Mouse (Mus musculus) intestine, embryonic 14.5 days (tissue): ENCODE measurements around the gene Inpp5e. TPM values are rescaled to one million over a fixed set of nuclear protein-coding genes. Genes with fewer than 3 reads are reported as not detected.

ENCODE experiments used
- ATAC-seq: fragments of 200-750 bp; cut with Nextera tagmentation; replicated peaks from 2 replicates; pipeline ENCODE4 v1.8.0; 2017; ENCODE audit warnings: low read depth, moderate number of reproducible peaks, moderate TSS enrichment, moderate library complexity; ENCODE audit not compliant: low FRiP score, low TSS enrichment
- DNase-seq: peaks from one replicate; pipeline ENCODE4 v3.0.0-alpha.2; 2018; ENCODE audit warnings: low spot score
- H3K27ac ChIP-seq: fragments of 300-500 bp; sonication (generic); 2 replicates; pipeline ENCODE4 v1.5.1; 2014; ENCODE audit warnings: low read depth, mild to moderate bottlenecking, control low read depth
- H3K27me3 ChIP-seq: fragments of 300-500 bp; sonication (generic); replicated peaks from 2 replicates; pipeline ENCODE4 v1.6.1; 2014; ENCODE audit warnings: low read length, control low read depth; ENCODE audit not compliant: control insufficient read depth, insufficient read depth
- H3K36me3 ChIP-seq: fragments of 300-500 bp; sonication (generic); 2 replicates; pipeline ENCODE4 v1.6.1; 2014; ENCODE audit warnings: low read length, control low read depth; ENCODE audit not compliant: control insufficient read depth, insufficient read depth
- H3K4me1 ChIP-seq: fragments of 300-500 bp; sonication (generic); replicated peaks from 2 replicates; pipeline ENCODE4 v1.6.1; 2014; ENCODE audit warnings: low read length, control low read depth, mixed read lengths; ENCODE audit not compliant: control insufficient read depth, insufficient read depth
- H3K4me2 ChIP-seq: fragments of 300-500 bp; sonication (generic); 2 replicates; pipeline ENCODE4 v1.6.1; 2014; ENCODE audit warnings: low read length
- H3K4me3 ChIP-seq: fragments of 300-500 bp; sonication (generic); 2 replicates; pipeline ENCODE4 v1.5.1; 2014; ENCODE audit warnings: low read depth, low read length, control low read depth, mixed read lengths
- H3K9ac ChIP-seq: fragments of 300-500 bp; sonication (generic); 2 replicates; pipeline ENCODE4 v1.6.1; 2014; ENCODE audit warnings: mild to moderate bottlenecking, low read length
- H3K9me3 ChIP-seq: fragments of 300-500 bp; sonication (generic); 2 replicates; pipeline ENCODE4 v1.6.1; 2016; ENCODE audit warnings: low read length, control low read depth; ENCODE audit not compliant: control insufficient read depth
- WGBS: fragments of 180-500 bp; shearing (Covaris S2); extraction: QIAGEN DNeasy Blood & Tissue Kit; methylation state at CpG from one replicate; pipeline ENCODE4 v1.1.7; 2014; 5-methylcytosine and 5-hydroxymethylcytosine counted together
- polyA plus RNA-seq: library from polyadenylated mRNA; unstranded; fragments of >200 nt; fragmentation: Nextera tagmentation; extraction: Ambion mirVana; gene quantifications from 2 replicates; pipeline ENCODE4 v1.2.1, GENCODE M21; 2014

Inpp5e gene
- polyA plus RNA-seq, 1 experiment from 2014 or later = 18.4 TPM

- H3K4me2 ChIP-seq = no peak overlapping the region
- H3K9ac ChIP-seq = no peak overlapping the region
- H3K36me3 ChIP-seq = peaks cover 46% of the 10 kb centered on the region
- no peaks in the 10 kb centered on the region for H3K27me3 ChIP-seq
- H3K4me3 ChIP-seq = no peak overlapping the region
- 79% methylated on average over 5 of the region's 5 CpGs for WGBS
- no peaks in the 10 kb centered on the region for H3K4me1 ChIP-seq
- no peak for DNase-seq
- no peak overlapping the region for H3K27ac ChIP-seq
- ATAC-seq = no peak
- no peaks in the 10 kb centered on the region for H3K9me3 ChIP-seq
Measured at GRCm38 (mm10) chr2:26363481-26363880, 45.5 kb downstream of the Inpp5e start.

GRCm38 (mm10) chr2:26362991-26363390 is 46.0 kb downstream of the Inpp5e start:
- Histone ChIP-seq H3K4me3 (no peak overlapping the region), H3K9ac (no peak overlapping the region), H3K27me3 (no peaks in the 10 kb centered on the region), H3K4me1 (no peaks in the 10 kb centered on the region), H3K36me3 (peaks cover 41% of the 10 kb centered on the region), H3K27ac (no peak overlapping the region), H3K4me2 (no peak overlapping the region), H3K9me3 (no peaks in the 10 kb centered on the region)
- 85% methylated on average over 5 of the region's 5 CpGs for WGBS
- no peak for DNase-seq
- no peak for ATAC-seq

- Histone ChIP-seq H3K27me3 (no peaks in the 10 kb centered on the region), H3K4me1 (no peaks in the 10 kb centered on the region), H3K9ac (no peak within 1 kb of the TSS), H3K9me3 (no peaks in the 10 kb centered on the region), H3K27ac (no peak within 1 kb of the TSS), H3K36me3 (peaks cover 19% of the 10 kb centered on the region), H3K4me3 (no peak within 1 kb of the TSS), H3K4me2 (no peak within 1 kb of the TSS)
- no peak for DNase-seq
- ATAC-seq = no peak
- WGBS = 46% methylated on average over 3 of the region's 3 CpGs
Measured at GRCm38 (mm10) chr2:26360772-26361171, 48.2 kb downstream of the Inpp5e start, which contains the start of gene Card9. TSS of gene Card9 (minus strand) at chr2:26360918.

- no peak for DNase-seq
- no peak for ATAC-seq
- no peaks in the 10 kb centered on the region for H3K27me3 ChIP-seq
- no peak overlapping the region for H3K27ac ChIP-seq
- H3K4me1 ChIP-seq = no peaks in the 10 kb centered on the region
- no peak overlapping the region for H3K4me3 ChIP-seq
- H3K4me2 ChIP-seq = no peak overlapping the region
- 89% methylated on average over 6 of the region's 6 CpGs for WGBS
- no peak overlapping the region for H3K9ac ChIP-seq
- no peaks in the 10 kb centered on the region for H3K9me3 ChIP-seq
- H3K36me3 ChIP-seq = peaks cover 11% of the 10 kb centered on the region
Measured at GRCm38 (mm10) chr2:26359983-26360382, 49.0 kb downstream of the Inpp5e start.

GRCm38 (mm10) chr2:26358667-26359320 is 50.2 kb downstream of the Inpp5e start:
- Histone ChIP-seq H3K9me3 (no peaks in the 10 kb centered on the region), H3K4me2 (no peak overlapping the region), H3K4me3 (no peak overlapping the region), H3K9ac (no peak overlapping the region), H3K4me1 (no peaks in the 10 kb centered on the region), H3K27me3 (no peaks in the 10 kb centered on the region), H3K36me3 (peaks cover under 1% of the 10 kb centered on the region; the same call in 1 of the 2 replicates), H3K27ac (no peak overlapping the region)
- no peak for ATAC-seq
- WGBS = 84% methylated on average over 13 of the region's 13 CpGs
- no peak for DNase-seq

- ATAC-seq = no peak
- DNase-seq = no peak
- Histone ChIP-seq H3K27me3 (no peaks in the 10 kb centered on the region), H3K27ac (no peak overlapping the region), H3K4me3 (no peak overlapping the region), H3K9ac (no peak overlapping the region), H3K36me3 (no peaks in the 10 kb centered on the region), H3K9me3 (no peaks in the 10 kb centered on the region), H3K4me1 (peaks cover 5% of the 10 kb centered on the region), H3K4me2 (no peak overlapping the region)
- 52% methylated on average over 15 of the region's 15 CpGs for WGBS
Measured at GRCm38 (mm10) chr2:26357484-26357883, 51.5 kb downstream of the Inpp5e start.

GRCm38 (mm10) chr2:26356678-26357077 is 52.3 kb downstream of the Inpp5e start:
- Histone ChIP-seq H3K9ac (no peak overlapping the region), H3K27me3 (no peaks in the 10 kb centered on the region), H3K4me2 (no peak overlapping the region), H3K27ac (no peak overlapping the region), H3K9me3 (no peaks in the 10 kb centered on the region), H3K36me3 (no peaks in the 10 kb centered on the region), H3K4me1 (peaks cover 6% of the 10 kb centered on the region), H3K4me3 (no peak overlapping the region)
- no peak for DNase-seq
- no peak for ATAC-seq
- WGBS = 78% methylated on average over 7 of the region's 7 CpGs

- H3K4me3 ChIP-seq = no peak overlapping the region
- H3K4me2 ChIP-seq = no peak overlapping the region
- WGBS = 77% methylated on average over 4 of the region's 4 CpGs
- H3K4me1 ChIP-seq = peaks cover 6% of the 10 kb centered on the region
- DNase-seq (no peak), ATAC-seq (no peak)
- no peak overlapping the region for H3K9ac ChIP-seq
- no peaks in the 10 kb centered on the region for H3K27me3 ChIP-seq
- H3K36me3 ChIP-seq = no peaks in the 10 kb centered on the region
- no peaks in the 10 kb centered on the region for H3K9me3 ChIP-seq
- H3K27ac ChIP-seq = no peak overlapping the region
Measured at GRCm38 (mm10) chr2:26356231-26356630, 52.8 kb downstream of the Inpp5e start.

- H3K4me1 ChIP-seq = peaks cover 11% of the 10 kb centered on the region
- WGBS = 95% methylated on average over 4 of the region's 4 CpGs
- ATAC-seq = no peak
Measured at GRCm38 (mm10) chr2:26354401-26354800, 54.6 kb downstream of the Inpp5e start.

More at GRCm38 (mm10) chr2:26354401-26354800, 54.6 kb downstream of the Inpp5e start:
- H3K36me3 ChIP-seq = peaks cover 10% of the 10 kb centered on the region
- no peak overlapping the region for H3K27ac ChIP-seq
- no peak overlapping the region for H3K4me2 ChIP-seq
- H3K9me3 ChIP-seq = no peaks in the 10 kb centered on the region
- H3K4me3 ChIP-seq = no peak overlapping the region
- no peaks in the 10 kb centered on the region for H3K27me3 ChIP-seq
- no peak for DNase-seq
- no peak overlapping the region for H3K9ac ChIP-seq
